Mouse (Mus musculus) thymus, adult 2 months (tissue): ENCODE results near the gene Gcc2.

ENCODE experiments used
- CTCF ChIP-seq: fragments of 200-500 bp; IDR thresholded peaks from 2 replicates; pipeline ENCODE4 v1.5.1; 2012; ENCODE audit warnings: mild to moderate bottlenecking, control low read depth, low read length, moderate library complexity, borderline replicate concordance; ENCODE audit not compliant: control insufficient read depth, poor library complexity, insufficient read depth; ENCODE audit errors: extremely low read depth
- POLR2A ChIP-seq: fragments of 200-500 bp; IDR thresholded peaks from 2 replicates; pipeline ENCODE4 v1.6.1; 2012; ENCODE audit warnings: mild to moderate bottlenecking, low read length, control low read depth, moderate library complexity; ENCODE audit not compliant: control insufficient read depth, poor library complexity, insufficient read depth; ENCODE audit errors: extremely low read depth

- TF ChIP-seq CTCF (no peak), POLR2A (no peak)
Observed at GRCm38 (mm10) chr10:58249535-58249934, 5.8 kb upstream of the Gcc2 start.
